Mouse (Mus musculus): ENCODE measurements around the gene Zfhx3.

Zfhx3 gene

GRCm38 (mm10) chr8:108552518-108552917, 610.1 kb downstream of the Zfhx3 start:
- no peak for DNase-seq (ENCODE audit: low spot score)

GRCm38 (mm10) chr8:108553808-108554577, 611.5 kb downstream of the Zfhx3 start:
- no peak for DNase-seq (ENCODE audit: low spot score)

- no peak for DNase-seq (ENCODE audit: low spot score)
Observed at GRCm38 (mm10) chr8:108554578-108555245, 612.3 kb downstream of the Zfhx3 start.

- DNase-seq (ENCODE audit: low spot score), result no peak
Observed at GRCm38 (mm10) chr8:108563420-108563819, 621.0 kb downstream of the Zfhx3 start.

- DNase-seq (ENCODE audit: low spot score), result no peak
Observed at GRCm38 (mm10) chr8:108563934-108564564, 621.6 kb downstream of the Zfhx3 start.

- no peak for DNase-seq (ENCODE audit: low spot score)
Observed at GRCm38 (mm10) chr8:108566035-108566434, 623.6 kb downstream of the Zfhx3 start.

- no peak for DNase-seq (ENCODE audit: low spot score)
Observed at GRCm38 (mm10) chr8:108573295-108574017, 631.0 kb downstream of the Zfhx3 start.

GRCm38 (mm10) chr8:108574101-108574500, 631.7 kb downstream of the Zfhx3 start:
- no peak for DNase-seq (ENCODE audit: low spot score)

- no peak for DNase-seq (ENCODE audit: low spot score)
Observed at GRCm38 (mm10) chr8:108577571-108577970, 635.1 kb downstream of the Zfhx3 start.

GRCm38 (mm10) chr8:108578388-108578787, 635.9 kb downstream of the Zfhx3 start:
- no peak for DNase-seq (ENCODE audit: low spot score)

GRCm38 (mm10) chr8:108579808-108580207, 637.4 kb downstream of the Zfhx3 start:
- DNase-seq (ENCODE audit: low spot score), result no peak

- no peak for DNase-seq (ENCODE audit: low spot score)
Observed at GRCm38 (mm10) chr8:108580364-108580763, 637.9 kb downstream of the Zfhx3 start.

GRCm38 (mm10) chr8:108581557-108581956, 639.1 kb downstream of the Zfhx3 start:
- no peak for DNase-seq (ENCODE audit: low spot score)

- DNase-seq (ENCODE audit: low spot score), result no peak
Observed at GRCm38 (mm10) chr8:108582251-108582650, 639.8 kb downstream of the Zfhx3 start.

- peak; percentile 10 for DNase-seq (ENCODE audit: low spot score)
Observed at GRCm38 (mm10) chr8:108583261-108583660, 640.8 kb downstream of the Zfhx3 start.

GRCm38 (mm10) chr8:108583867-108584661, 641.6 kb downstream of the Zfhx3 start:
- peak; percentile 33 for DNase-seq (ENCODE audit: low spot score)

- no peak for DNase-seq (ENCODE audit: low spot score)
Observed at GRCm38 (mm10) chr8:108584662-108584978, 642.2 kb downstream of the Zfhx3 start.

- no peak for DNase-seq (ENCODE audit: low spot score)
Observed at GRCm38 (mm10) chr8:108591037-108591436, 648.6 kb downstream of the Zfhx3 start.

GRCm38 (mm10) chr8:108592028-108592724, 649.7 kb downstream of the Zfhx3 start:
- no peak for DNase-seq (ENCODE audit: low spot score)

- DNase-seq (ENCODE audit: low spot score), result no peak
Observed at GRCm38 (mm10) chr8:108592990-108593589, 650.6 kb downstream of the Zfhx3 start.

- DNase-seq (ENCODE audit: low spot score), result no peak
Observed at GRCm38 (mm10) chr8:108593891-108594290, 651.4 kb downstream of the Zfhx3 start.
